Mouse (Mus musculus) CH12.LX (cell line): ENCODE results near the gene Ilf2. TPM values are rescaled to one million over a fixed set of nuclear protein-coding genes. Genes with fewer than 3 reads are reported as not detected.

Source experiments
- DNase-seq: peaks from one replicate; pipeline ENCODE4 v3.0.0-alpha.2; 2013; ENCODE audit errors: extremely low read depth
- H3K27ac ChIP-seq: 2 replicates; pipeline ENCODE4 v1.5.1; 2012; ENCODE audit warnings: low read depth, mild to moderate bottlenecking, control low read depth, moderate library complexity; ENCODE audit not compliant: insufficient read depth
- H3K27me3 ChIP-seq: replicated peaks from 2 replicates; pipeline ENCODE3; 2012; ENCODE audit warnings: inconsistent platforms
- H3K36me3 ChIP-seq, 2 experiments: replicated peaks in 1 of 2; 2 replicates each; pipeline versions ENCODE3 to v1.6.1; 2012; ENCODE audit warnings: inconsistent platforms in 1 of 2, low read length in 1 of 2, mild to moderate bottlenecking in 1 of 2, mixed read lengths in 1 of 2, moderate library complexity in 1 of 2; ENCODE audit not compliant: control insufficient read depth in 1 of 2, insufficient read depth in 1 of 2
- H3K4me1 ChIP-seq, 2 experiments: 2 replicates each; pipeline ENCODE4 v1.6.1; 2012; ENCODE audit warnings: inconsistent platforms in 1 of 2, moderate library complexity in 1 of 2; ENCODE audit not compliant: insufficient read depth in 2 of 2, control insufficient read depth in 1 of 2
- H3K4me2 ChIP-seq: 2 replicates; pipeline ENCODE4 v1.6.1; 2012; ENCODE audit warnings: low read depth, mild to moderate bottlenecking, control low read depth; ENCODE audit not compliant: poor library complexity, insufficient read depth, severe bottlenecking
- H3K4me3 ChIP-seq, 3 experiments: fragments of 150-350 bp in 1 of 3; sonication (generic) in 1 of 3; replicated peaks in 1 of 3; 2 replicates each; pipeline versions ENCODE3 to v1.5.1; 2011 to 2012; ENCODE audit warnings: low read depth in 2 of 3, low read length in 2 of 3, mild to moderate bottlenecking in 2 of 3, moderate library complexity in 2 of 3, control low read depth in 1 of 3, improper control_type of control experiment in 1 of 3, inconsistent platforms in 1 of 3, mixed read lengths in 1 of 3; ENCODE audit not compliant: poor library complexity in 1 of 3
- H3K79me2 ChIP-seq: replicated peaks from 2 replicates; pipeline ENCODE4 v1.6.1; 2012; ENCODE audit warnings: mild to moderate bottlenecking, moderate library complexity; ENCODE audit not compliant: control insufficient read depth, poor library complexity, insufficient read depth, severe bottlenecking; ENCODE audit errors: extremely low read depth
- H3K9ac ChIP-seq: 2 replicates; pipeline ENCODE4 v1.6.1; 2012; ENCODE audit warnings: low read depth, mild to moderate bottlenecking, control low read depth, moderate library complexity; ENCODE audit not compliant: insufficient read depth
- H3K9me3 ChIP-seq: replicated peaks from 2 replicates; pipeline ENCODE3; 2012; ENCODE audit warnings: low read length, inconsistent platforms, mixed read lengths
- CHD2 ChIP-seq: IDR thresholded peaks from 2 replicates; pipeline ENCODE4 v1.6.1; 2011; ENCODE audit warnings: low read length, improper control_type of control experiment
- CTCF ChIP-seq, 2 experiments: IDR thresholded peaks in 1 of 2; conservative IDR thresholded peaks in 1 of 2; 2 replicates each; pipeline ENCODE4 v1.5.1; 2011 to 2012; ENCODE audit warnings: low read depth in 2 of 2, low read length in 2 of 2, improper control_type of control experiment in 1 of 2, inconsistent platforms in 1 of 2, mild to moderate bottlenecking in 1 of 2, moderate library complexity in 1 of 2
- EP300 ChIP-seq: IDR thresholded peaks from 2 replicates; pipeline ENCODE4 v1.6.1; 2011; ENCODE audit warnings: low read length, improper control_type of control experiment
- GABPA ChIP-seq: IDR thresholded peaks from 2 replicates; pipeline ENCODE4 v1.6.1; 2012; ENCODE audit warnings: low read depth, low read length, improper control_type of control experiment, inconsistent platforms; ENCODE audit not compliant: insufficient replicate concordance
- HCFC1 ChIP-seq: IDR thresholded peaks from 2 replicates; pipeline ENCODE4 v1.6.1; 2012; ENCODE audit warnings: low read depth, mild to moderate bottlenecking, inconsistent platforms, low read length, improper control_type of control experiment
- MAX ChIP-seq: IDR thresholded peaks from 2 replicates; pipeline ENCODE4 v1.6.1; 2011; ENCODE audit warnings: low read length, improper control_type of control experiment
- MEF2A ChIP-seq: IDR thresholded peaks from 2 replicates; pipeline ENCODE4 v1.6.1; 2014; ENCODE audit warnings: low read depth, mild to moderate bottlenecking, inconsistent platforms, low read length, improper control_type of control experiment, borderline replicate concordance
- MXI1 ChIP-seq: IDR thresholded peaks from 2 replicates; pipeline ENCODE4 v1.6.1; 2011; ENCODE audit warnings: mild to moderate bottlenecking, low read depth, low read length, improper control_type of control experiment
- NELFE ChIP-seq: IDR thresholded peaks from 2 replicates; pipeline ENCODE4 v1.6.1; 2011; ENCODE audit warnings: low read depth, low read length, improper control_type of control experiment
- RAD21 ChIP-seq: IDR thresholded peaks from 2 replicates; pipeline ENCODE4 v1.6.1; 2011; ENCODE audit warnings: low read depth, mild to moderate bottlenecking, low read length, improper control_type of control experiment, moderate library complexity
- SIN3A ChIP-seq: IDR thresholded peaks from 2 replicates; pipeline ENCODE4 v1.6.1; 2012; ENCODE audit warnings: low read length, improper control_type of control experiment, inconsistent platforms
- SMC3 ChIP-seq: IDR thresholded peaks from 2 replicates; pipeline ENCODE4 v1.6.1; 2011; ENCODE audit warnings: low read depth, low read length, improper control_type of control experiment
- TBP ChIP-seq: conservative IDR thresholded peaks from 2 replicates; pipeline ENCODE4 v1.6.1; 2011; ENCODE audit warnings: low read depth, low read length, improper control_type of control experiment
- TCF12 ChIP-seq: IDR thresholded peaks from 2 replicates; pipeline ENCODE4 v1.6.1; 2014; ENCODE audit warnings: low read depth, mild to moderate bottlenecking, inconsistent platforms, low read length, improper control_type of control experiment
- UBTF ChIP-seq: IDR thresholded peaks from 2 replicates; pipeline ENCODE4 v1.6.1; 2012; ENCODE audit warnings: low read depth, mild to moderate bottlenecking, inconsistent platforms, low read length, improper control_type of control experiment, moderate library complexity
- USF2 ChIP-seq: conservative IDR thresholded peaks from 2 replicates; pipeline ENCODE4 v1.6.1; 2011; ENCODE audit warnings: low read depth, low read length, improper control_type of control experiment
- ZC3H11A ChIP-seq: IDR thresholded peaks from 2 replicates; pipeline ENCODE4 v1.6.1; 2012; ENCODE audit warnings: low read depth, mild to moderate bottlenecking, inconsistent platforms, low read length, improper control_type of control experiment
- dilution Hi-C: fragments of 300-500 bp; cut with MboI; formaldehyde crosslinking; loops from 2 replicates; pipeline ENCODE4 v1.14.3; 2020; ENCODE audit warnings: low sequenced_read_pairs; ENCODE audit not compliant: extremely low pct_unique_long_range_greater_than_20kb, extremely low pct_ligation_motif_present
- in situ Hi-C: fragments of 300-500 bp; cut with MboI; formaldehyde crosslinking; loops from 3 replicates; pipeline ENCODE4 v1.14.3; 2019; ENCODE audit warnings: low sequenced_read_pairs, low pct_ligation_motif_present, low pct_unique_long_range_greater_than_20kb, mixed read lengths
- polyA plus RNA-seq: library from polyadenylated mRNA; unstranded; fragments of >175 nt; gene quantifications from 2 replicates; pipeline ENCODE4 v1.2.1, GENCODE M21; 2012; ENCODE audit warnings: low read depth; ENCODE audit not compliant: insufficient read length
- total RNA-seq, 2 experiments: library from RNA; depleted of rRNA; stranded (reverse); fragments of 300-350 nt in 1 of 2; fragments of >200 nt in 1 of 2; gene quantifications; 2 replicates each; pipeline ENCODE4 v1.2.3; 2012 to 2014

The Ilf2 gene
- total and polyA plus RNA-seq, 3 experiments: 120 to 197 (median 182) TPM

- H3K4me3 ChIP-seq: no peak overlapping the region
- H3K27me3 ChIP-seq: no peaks in the 10 kb centered on the region
- TF ChIP-seq ZC3H11A (no peak), MAX (no peak), GABPA (no peak), HCFC1 (no peak), MXI1 (no peak), UBTF (no peak), MEF2A (no peak), TBP (no peak), CHD2 (no peak), EP300 (no peak), TCF12 (no peak), USF2 (no peak), SIN3A (no peak)
- no peak overlapping the region for H3K27ac ChIP-seq
- in situ Hi-C loops: no loop called here
- H3K9me3 ChIP-seq: no peaks in the 10 kb centered on the region
- peaks cover 9 to 18% of the 10 kb centered on the region in 2 experiments; a peak in 2 of 4 replicates for H3K4me1 ChIP-seq
- peaks cover 2 to 24% of the 10 kb centered on the region in 2 experiments for H3K36me3 ChIP-seq
- H3K4me2 ChIP-seq: no peak overlapping the region
- DNase-seq: no peak
- dilution Hi-C loops: no loop called here
- H3K79me2 ChIP-seq: no peaks in the 10 kb centered on the region
- no peak overlapping the region for H3K9ac ChIP-seq
Observed at GRCm38 (mm10) chr3:90517711-90518110, 41.8 kb downstream of the Ilf2 start.

GRCm38 (mm10) chr3:90525421-90525820 is 49.5 kb downstream of the Ilf2 start:
- peak; percentile 58 for DNase-seq
- in situ Hi-C loops: no loop called here
- Histone ChIP-seq H3K27ac (no peak overlapping the region), H3K4me3 (no peak overlapping the region), H3K4me2 (no peak overlapping the region), H3K4me1 (peaks cover 0 to 4% of the 10 kb centered on the region in 2 experiments; a peak in 1 of 4 replicates), H3K9ac (no peak overlapping the region), H3K9me3 (no peaks in the 10 kb centered on the region), H3K79me2 (no peaks in the 10 kb centered on the region), H3K27me3 (peaks cover 4% of the 10 kb centered on the region), H3K36me3 (peaks cover 2 to 19% of the 10 kb centered on the region in 2 experiments)
- dilution Hi-C loops: no loop called here
- no peak for TF ChIP-seq MXI1
- TF ChIP-seq HCFC1: no peak
- peak; percentile 46; the same call in 1 of the 2 replicates for TF ChIP-seq NELFE
- TF ChIP-seq TCF12: no peak
- TF ChIP-seq CTCF (conservative IDR thresholded peaks at IDR 0.05 in 1 of 2, IDR thresholded peaks at IDR 0.05 in 1 of 2; ENCODE audit: low read depth in 2 of 2, low read length in 2 of 2): peak; percentile 62 to 98; a peak in 3 of 4 replicates
- peak; percentile 56 for TF ChIP-seq SMC3
- peak; percentile 46 for TF ChIP-seq RAD21
- TF ChIP-seq UBTF: no peak
- TF ChIP-seq SIN3A: peak; percentile 73; the same call in 1 of the 2 replicates
